Mouse (Mus musculus) midbrain, embryonic 16.5 days (tissue): ENCODE results near the gene Atp6ap1. TPM values are rescaled to one million over a fixed set of nuclear protein-coding genes. Genes with fewer than 3 reads are reported as not detected.

ENCODE experiments used
- ATAC-seq: fragments of 200-750 bp; cut with Nextera tagmentation; 2 replicates; pipeline ENCODE4 v1.8.0; 2017; ENCODE audit warnings: moderate TSS enrichment
- H3K27ac ChIP-seq: fragments of 300-500 bp; sonication (generic); 2 replicates; pipeline ENCODE4 v1.5.1; 2014; ENCODE audit warnings: mild to moderate bottlenecking, low read length, mixed read lengths
- H3K27me3 ChIP-seq: fragments of 300-500 bp; sonication (generic); 2 replicates; pipeline ENCODE4 v1.6.1; 2014; ENCODE audit warnings: low read depth, low read length, mixed read lengths; ENCODE audit not compliant: control insufficient read depth, insufficient read depth
- H3K36me3 ChIP-seq: fragments of 300-500 bp; sonication (generic); 2 replicates; pipeline ENCODE4 v1.6.1; 2014; ENCODE audit warnings: mild to moderate bottlenecking, low read length, moderate library complexity, mixed read lengths; ENCODE audit not compliant: control insufficient read depth, insufficient read depth
- H3K4me1 ChIP-seq: fragments of 300-500 bp; sonication (generic); 2 replicates; pipeline ENCODE4 v1.6.1; 2014; ENCODE audit warnings: mild to moderate bottlenecking, low read length, mixed read lengths; ENCODE audit not compliant: control insufficient read depth, insufficient read depth
- H3K4me2 ChIP-seq: fragments of 300-500 bp; sonication (generic); 2 replicates; pipeline ENCODE4 v1.6.1; 2014; ENCODE audit warnings: mild to moderate bottlenecking, low read length, mixed read lengths
- H3K4me3 ChIP-seq: fragments of 300-500 bp; sonication (generic); 2 replicates; pipeline ENCODE4 v1.5.1; 2014; ENCODE audit warnings: low read depth, mild to moderate bottlenecking, low read length, moderate library complexity, mixed read lengths
- H3K9ac ChIP-seq: fragments of 300-500 bp; sonication (generic); 2 replicates; pipeline ENCODE4 v1.6.1; 2014; ENCODE audit warnings: low read depth, low read length, mixed read lengths
- H3K9me3 ChIP-seq: fragments of 300-500 bp; sonication (generic); replicated peaks from 2 replicates; pipeline ENCODE4 v1.6.1; 2014; ENCODE audit warnings: mild to moderate bottlenecking, low read length, mixed read lengths; ENCODE audit not compliant: control insufficient read depth, poor library complexity, severe bottlenecking
- WGBS: fragments of 180-500 bp; shearing (Covaris S2); extraction: QIAGEN DNeasy Blood & Tissue Kit; methylation state at CpG from one replicate; pipeline ENCODE4 v1.1.7; 2014; 5-methylcytosine and 5-hydroxymethylcytosine counted together
- polyA plus RNA-seq: library from polyadenylated mRNA; unstranded; fragments of >200 nt; fragmentation: Nextera tagmentation; extraction: Ambion mirVana; gene quantifications from 2 replicates; pipeline ENCODE4 v1.2.1, GENCODE M21; 2015

Atp6ap1 gene
- polyA plus RNA-seq, 1 experiment from 2014 or later: 348 TPM

DNA sequence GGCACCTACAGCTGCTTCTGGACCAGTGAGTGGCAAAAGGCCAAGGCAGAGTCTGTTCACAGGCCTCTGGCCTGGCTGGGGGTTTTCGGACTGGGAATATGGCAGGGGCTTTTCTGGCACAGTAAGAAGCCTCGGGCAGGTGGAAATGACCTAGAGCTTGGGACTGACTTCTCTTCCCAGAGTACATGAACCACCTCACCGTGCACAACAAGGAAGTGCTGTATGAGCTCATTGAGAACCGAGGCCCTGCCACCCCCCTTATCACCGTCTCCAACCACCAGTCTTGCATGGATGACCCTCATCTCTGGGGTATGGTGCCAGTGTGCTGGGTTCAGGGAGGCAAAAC is 13.8 kb upstream of the Atp6ap1 start:
- Histone ChIP-seq H3K4me1 (peaks cover 13% of the 10 kb centered on the region), H3K27me3 (no peaks in the 10 kb centered on the region)
- peak; percentile 52; the same call in 1 of the 2 replicates for ATAC-seq

GRCm38 (mm10) chrX:74293431-74293830 is 3.5 kb upstream of the Atp6ap1 start:
- no peak overlapping the region for H3K4me3 ChIP-seq
- H3K27me3 ChIP-seq: no peaks in the 10 kb centered on the region
- peaks cover 4% of the 10 kb centered on the region for H3K4me1 ChIP-seq
- H3K9ac ChIP-seq: no peak overlapping the region
- no peaks in the 10 kb centered on the region for H3K36me3 ChIP-seq
- H3K4me2 ChIP-seq: no peak overlapping the region
- H3K9me3 ChIP-seq: no peaks in the 10 kb centered on the region
- 80% methylated on average over 4 of the region's 4 CpGs for WGBS
- H3K27ac ChIP-seq: no peak overlapping the region
- no peak for ATAC-seq

More for the DNA sequence above, 13.8 kb upstream of the Atp6ap1 start:
- peak overlapping the region; percentile 80 for H3K9ac ChIP-seq
- 33% methylated on average over 5 of the region's 5 CpGs for WGBS
- peak overlapping the region; percentile 58 for H3K4me3 ChIP-seq
- peak overlapping the region; percentile 76 for H3K4me2 ChIP-seq
- H3K36me3 ChIP-seq: no peaks in the 10 kb centered on the region
- no peaks in the 10 kb centered on the region for H3K9me3 ChIP-seq
- H3K27ac ChIP-seq: peak overlapping the region; percentile 82

DNA sequence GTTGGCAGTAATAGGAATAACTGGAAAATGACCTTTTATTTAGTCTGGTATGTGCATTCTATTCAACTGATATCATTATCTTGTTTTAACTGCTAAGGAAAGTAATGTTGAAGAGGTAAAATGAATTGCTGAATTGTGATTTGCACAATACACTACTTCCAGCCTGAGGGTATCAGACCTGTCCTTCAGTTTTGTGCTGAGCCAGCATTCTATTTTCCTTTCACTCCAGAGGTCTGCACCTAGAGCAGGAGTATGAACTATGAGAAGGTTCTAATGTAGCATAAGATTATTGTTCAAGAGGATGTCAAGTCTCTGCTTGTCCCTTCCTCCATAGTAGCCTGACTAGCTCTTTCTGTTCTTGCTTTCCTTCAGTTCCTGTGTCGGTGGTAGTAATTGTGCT is 1.5 kb downstream of the Atp6ap1 start:
- no peak overlapping the region for H3K4me2 ChIP-seq
- 96% methylated on average over 1 of the region's 1 CpGs for WGBS

DNA sequence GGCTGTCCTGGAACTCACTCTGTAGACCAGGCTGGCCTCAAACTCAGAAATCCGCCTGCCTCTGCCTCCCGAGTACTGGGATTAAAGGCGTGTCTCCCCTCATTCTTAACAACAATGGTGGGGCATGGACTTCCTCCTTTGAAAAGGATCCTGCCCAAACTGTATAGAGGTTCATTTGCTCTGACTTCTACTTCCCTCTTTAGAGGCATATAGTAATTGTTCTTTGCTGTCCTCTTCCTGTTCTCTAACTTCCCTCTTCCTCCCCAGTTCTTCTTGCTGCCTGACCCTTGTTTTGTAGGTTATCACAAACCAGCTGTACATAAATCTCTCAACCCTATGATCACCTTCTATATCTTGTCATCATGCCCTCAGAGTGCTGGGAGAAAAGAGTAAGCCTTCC is 2.8 kb downstream of the Atp6ap1 start:
- 73% methylated on average over 3 of the region's 3 CpGs for WGBS
- Histone ChIP-seq H3K27me3 (no peaks in the 10 kb centered on the region), H3K36me3 (0 out of 2 replicates have a peak, but pooled peaks cover 6% of the 10 kb centered on the region), H3K4me1 (peaks cover 15% of the 10 kb centered on the region), H3K9ac (no peak overlapping the region), H3K4me2 (no peak overlapping the region), H3K4me3 (no peak overlapping the region), H3K27ac (no peak overlapping the region), H3K9me3 (no peaks in the 10 kb centered on the region)
- no peak for ATAC-seq

More for the DNA sequence above, 1.5 kb downstream of the Atp6ap1 start:
- 0 out of 2 replicates have a peak, but pooled peaks cover 6% of the 10 kb centered on the region for H3K36me3 ChIP-seq
- H3K27me3 ChIP-seq: no peaks in the 10 kb centered on the region
- H3K27ac ChIP-seq: no peak overlapping the region
- H3K4me3 ChIP-seq: no peak overlapping the region
- no peak for ATAC-seq
- no peak overlapping the region for H3K9ac ChIP-seq
- H3K9me3 ChIP-seq: no peaks in the 10 kb centered on the region
- peaks cover 11% of the 10 kb centered on the region for H3K4me1 ChIP-seq

DNA sequence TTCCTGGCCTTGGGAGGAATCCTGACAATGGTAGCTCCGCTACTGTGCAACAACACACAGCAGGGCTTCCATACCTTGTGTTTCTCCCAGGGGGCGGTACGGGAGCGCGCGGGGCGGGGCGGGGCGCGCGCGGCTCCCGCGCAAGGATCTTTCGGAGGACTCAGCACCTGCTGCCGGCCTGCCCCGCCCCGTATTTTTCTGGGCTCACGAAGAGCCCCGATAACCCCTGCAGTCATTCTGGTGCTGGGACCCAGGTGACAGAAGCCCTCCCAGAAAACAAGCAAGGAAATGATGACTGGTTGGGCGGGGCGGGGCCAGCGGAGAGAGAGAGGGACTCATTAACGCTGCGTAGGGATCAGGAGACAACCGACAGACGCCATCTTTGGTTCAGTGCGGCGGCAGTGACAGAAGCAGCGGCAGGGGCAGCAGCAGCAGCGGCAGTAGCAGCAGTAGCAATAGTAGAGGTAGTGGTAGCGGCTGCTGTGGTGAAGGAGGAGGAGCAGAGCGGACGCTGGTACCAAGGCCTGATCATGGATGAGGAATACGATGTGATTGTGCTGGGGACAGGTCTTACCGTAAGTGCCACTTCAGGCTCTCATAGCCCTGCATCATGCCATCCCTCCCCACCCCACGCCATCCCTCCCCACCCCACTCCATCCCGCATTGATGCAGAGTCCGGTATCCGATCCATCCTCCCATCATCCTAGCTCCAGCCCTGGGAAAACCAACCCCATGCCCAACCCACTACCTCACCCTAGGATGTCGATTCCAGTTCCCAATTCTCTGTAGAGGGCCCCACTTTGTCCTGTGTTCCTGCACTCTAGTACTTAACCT is 8.2 kb downstream of the Atp6ap1 start, which contains the start of gene Gdi1:
Gene Gdi1, plus strand, starts transcription at position 132 of the 834 bp plus-strand sequence.
- Histone ChIP-seq H3K9me3 (no peaks in the 10 kb centered on the region), H3K36me3 (peaks cover 6% of the 10 kb centered on the region; the same call in 1 of the 2 replicates), H3K4me1 (peaks cover 21% of the 10 kb centered on the region)

GRCm38 (mm10) chrX:74312540-74313464 is 15.9 kb downstream of the Atp6ap1 start, which contains the start of gene Fam50a:
Gene Fam50a, plus strand, starts transcription at chrX:74313033.
- no peaks in the 10 kb centered on the region; the same call in 1 of the 2 replicates for H3K36me3 ChIP-seq
- ATAC-seq: peak; percentile 95
- peaks cover 9% of the 10 kb centered on the region for H3K4me1 ChIP-seq
- H3K27ac ChIP-seq: peak within 1 kb of the TSS; percentile 85
- peak within 1 kb of the TSS; percentile 76 for H3K4me2 ChIP-seq
- WGBS: 24% methylated on average over 40 of the region's 59 CpGs
- peak within 1 kb of the TSS; percentile 73 for H3K9ac ChIP-seq
- H3K4me3 ChIP-seq: peak within 1 kb of the TSS; percentile 61
- no peaks in the 10 kb centered on the region for H3K9me3 ChIP-seq
- H3K27me3 ChIP-seq: no peaks in the 10 kb centered on the region

More for the DNA sequence above, 8.2 kb downstream of the Atp6ap1 start, which contains the start of gene Gdi1:
- peak within 1 kb of the TSS; percentile 96 for H3K27ac ChIP-seq
- peak within 1 kb of the TSS; percentile 49 for H3K4me3 ChIP-seq
- peak within 1 kb of the TSS; percentile 79 for H3K9ac ChIP-seq
- peak; percentile 86 for ATAC-seq
- peak within 1 kb of the TSS; percentile 80 for H3K4me2 ChIP-seq
- 18% methylated on average over 34 of the region's 41 CpGs for WGBS
- H3K27me3 ChIP-seq: no peaks in the 10 kb centered on the region

- ATAC-seq: peak; percentile 95
- WGBS: 25% methylated on average over 27 of the region's 30 CpGs
- H3K4me1 ChIP-seq: peaks cover 31% of the 10 kb centered on the region
Observed at GRCm38 (mm10) chrX:74328725-74329161, 31.8 kb downstream of the Atp6ap1 start, which contains the start of gene Plxna3. Gene Plxna3, plus strand, starts transcription at chrX:74329066.

GRCm38 (mm10) chrX:74329215-74329671 is 32.3 kb downstream of the Atp6ap1 start:
- Histone ChIP-seq H3K27ac (peak overlapping the region; percentile 89), H3K9ac (peak overlapping the region; percentile 73), H3K9me3 (no peaks in the 10 kb centered on the region), H3K4me1 (peaks cover 31% of the 10 kb centered on the region), H3K4me2 (peak overlapping the region; percentile 84), H3K27me3 (no peaks in the 10 kb centered on the region), H3K4me3 (peak overlapping the region; percentile 54), H3K36me3 (0 out of 2 replicates have a peak, but pooled peaks cover 5% of the 10 kb centered on the region)
- ATAC-seq: peak; percentile 74
- 32% methylated on average over 10 of the region's 10 CpGs for WGBS

More at GRCm38 (mm10) chrX:74328725-74329161, 31.8 kb downstream of the Atp6ap1 start, which contains the start of gene Plxna3:
- Histone ChIP-seq H3K4me2 (peak within 1 kb of the TSS; percentile 84), H3K9ac (peak within 1 kb of the TSS; percentile 73), H3K27me3 (no peaks in the 10 kb centered on the region), H3K36me3 (0 out of 2 replicates have a peak, but pooled peaks cover 3% of the 10 kb centered on the region), H3K27ac (peak within 1 kb of the TSS; percentile 89), H3K9me3 (no peaks in the 10 kb centered on the region), H3K4me3 (peak within 1 kb of the TSS; percentile 54)
